Mouse (Mus musculus) common myeloid progenitor, adult 5-6 weeks (primary cell): ENCODE measurements around the gene Kif19a. TPM values are rescaled to one million over a fixed set of nuclear protein-coding genes. Genes with fewer than 3 reads are reported as not detected.

ENCODE experiments used
- ATAC-seq: replicated peaks from 2 replicates; pipeline ENCODE4 v1.8.0; 2016; ENCODE audit warnings: low read depth, mild to moderate bottlenecking, moderate TSS enrichment, inconsistent platforms; ENCODE audit not compliant: poor library complexity, severe bottlenecking
- total RNA-seq: library from RNA; stranded (forward); fragments of 200-1000, 187-1606 nt; gene quantifications from 2 replicates; pipeline ENCODE4 v1.2.3, GENCODE M21; 2017

Kif19a gene
- total RNA-seq, result not detected in 2 replicates

DNA sequence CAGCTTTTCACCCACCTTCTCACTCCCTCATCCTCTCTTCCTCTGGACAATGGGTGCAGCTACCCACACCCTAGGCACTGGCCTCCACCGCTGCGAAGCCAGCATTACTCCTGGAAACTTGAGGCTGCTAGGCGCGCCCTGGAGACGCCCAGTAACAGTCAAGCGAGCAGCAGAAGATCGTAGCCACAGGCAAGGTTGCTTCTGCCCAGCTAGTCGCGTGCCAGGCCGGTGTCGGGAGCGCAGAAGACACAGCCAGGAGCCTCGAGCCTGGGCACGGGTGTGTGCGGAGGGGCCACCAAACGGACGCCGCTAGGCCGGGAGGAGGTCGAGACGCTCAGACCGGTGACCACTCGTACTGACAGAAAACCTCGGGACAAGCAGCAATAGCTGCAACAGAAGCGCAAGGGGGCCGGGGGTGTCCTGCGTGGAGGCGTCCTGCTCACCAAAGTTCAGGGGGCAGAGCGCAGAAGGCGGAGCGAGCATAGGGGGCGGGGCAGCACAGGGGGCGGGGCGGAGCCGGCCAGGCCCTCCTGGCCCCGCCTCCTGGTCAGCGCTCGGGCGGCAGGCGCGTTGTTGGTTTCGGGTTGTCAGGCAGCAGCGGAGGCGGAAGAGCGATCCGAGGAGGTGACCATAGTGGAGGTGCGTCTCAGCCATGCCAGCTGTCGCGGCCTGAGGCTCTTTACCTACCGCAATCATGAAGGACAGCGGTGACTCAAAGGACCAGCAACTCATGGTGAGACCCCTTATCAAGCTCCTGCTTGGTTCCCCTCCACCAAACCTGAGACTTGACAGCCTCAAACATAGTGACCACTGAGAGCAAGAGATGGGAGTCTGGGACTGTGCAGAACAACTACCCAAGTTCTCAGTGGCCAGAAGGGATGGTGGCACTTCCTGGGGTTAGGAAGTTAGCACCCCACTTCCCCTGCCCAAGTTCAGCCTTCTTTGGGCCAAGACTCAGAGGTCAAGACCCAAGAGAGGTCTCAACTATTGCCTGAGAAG, at the start of gene Kif19a:
TSS of gene Kif19a (plus strand) at position 569 of the 999 bp plus-strand sequence.
- peak; percentile 84 for ATAC-seq

DNA sequence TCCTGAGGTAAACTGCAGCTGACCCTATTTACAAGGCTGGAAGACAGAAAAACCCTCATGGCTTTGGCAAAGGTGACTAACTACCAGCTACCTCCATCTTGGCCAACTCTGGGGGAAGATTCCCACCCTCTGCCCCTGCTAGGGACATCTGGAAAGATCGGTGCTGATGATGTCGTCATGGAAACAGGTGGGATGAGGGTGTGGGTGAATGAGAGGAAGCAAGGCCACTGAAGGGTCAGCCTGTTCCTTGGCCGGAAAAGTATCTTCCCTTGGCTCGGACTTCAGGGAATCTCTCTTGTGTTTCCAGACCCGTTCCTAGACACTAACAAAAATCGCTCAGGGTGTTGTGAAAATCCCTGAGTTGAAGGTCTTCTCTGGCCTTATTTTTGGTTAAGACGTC, 49.7 kb upstream of the Kif19a start:
- no peak for ATAC-seq

DNA sequence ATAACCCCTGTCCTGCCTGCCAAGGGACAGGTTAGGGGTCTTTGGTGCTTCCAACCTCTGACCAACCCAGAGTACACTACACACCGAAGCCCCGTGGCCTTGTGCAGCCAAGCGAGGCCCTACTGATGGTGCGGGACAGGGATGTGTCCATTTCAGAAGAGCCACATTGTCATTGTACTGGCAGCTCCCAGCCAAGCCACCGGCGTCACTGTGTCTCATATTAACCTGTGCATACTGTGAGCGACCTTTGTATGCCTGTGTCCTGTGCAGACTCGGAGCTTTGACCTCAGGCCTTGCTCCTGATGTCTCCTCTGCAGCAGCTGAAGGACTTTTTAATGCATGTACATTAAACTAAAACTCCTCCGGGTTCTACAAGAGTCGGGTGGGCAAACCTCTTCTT, 44.7 kb upstream of the Kif19a start:
- no peak for ATAC-seq

DNA sequence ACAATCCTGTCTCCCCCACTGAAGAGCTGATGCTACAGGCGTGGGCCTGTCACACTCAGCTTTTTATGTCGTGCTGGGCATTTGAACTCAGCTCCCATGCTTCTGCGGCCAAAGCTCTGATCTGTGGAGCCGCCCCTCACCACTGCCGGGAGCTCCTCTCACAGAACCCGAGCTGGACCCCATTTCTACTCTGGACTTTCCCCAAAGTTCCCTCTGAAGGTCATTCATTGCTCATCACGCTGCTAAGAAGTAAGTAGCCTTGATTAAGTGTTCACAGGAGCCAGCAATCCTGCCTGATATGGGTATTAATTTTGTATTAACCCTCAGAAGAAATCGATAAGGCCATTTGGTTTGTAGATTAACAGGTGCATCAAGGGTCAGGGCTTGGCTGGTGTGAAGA, 42.8 kb upstream of the Kif19a start:
- no peak for ATAC-seq

DNA sequence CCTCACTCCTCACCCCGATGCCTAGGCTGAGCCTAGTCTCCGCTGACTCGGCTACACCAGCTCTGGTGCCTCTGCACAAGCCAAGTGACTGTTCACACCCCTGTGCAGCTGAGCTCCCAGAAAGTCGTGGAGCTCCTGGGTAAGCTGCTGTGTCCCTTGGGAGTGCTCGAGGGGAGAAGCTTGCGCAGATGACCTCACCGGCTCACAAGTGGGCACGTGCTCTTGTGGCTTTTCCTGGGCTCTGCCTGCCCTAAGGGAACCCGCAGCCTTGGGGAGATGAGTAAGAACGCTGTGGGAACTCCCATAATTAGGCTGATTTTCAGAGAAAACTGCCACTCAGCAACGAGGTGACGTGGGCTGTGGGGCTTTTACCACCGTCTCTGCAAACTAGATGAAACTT, 42.2 kb upstream of the Kif19a start:
- ATAC-seq, result no peak

DNA sequence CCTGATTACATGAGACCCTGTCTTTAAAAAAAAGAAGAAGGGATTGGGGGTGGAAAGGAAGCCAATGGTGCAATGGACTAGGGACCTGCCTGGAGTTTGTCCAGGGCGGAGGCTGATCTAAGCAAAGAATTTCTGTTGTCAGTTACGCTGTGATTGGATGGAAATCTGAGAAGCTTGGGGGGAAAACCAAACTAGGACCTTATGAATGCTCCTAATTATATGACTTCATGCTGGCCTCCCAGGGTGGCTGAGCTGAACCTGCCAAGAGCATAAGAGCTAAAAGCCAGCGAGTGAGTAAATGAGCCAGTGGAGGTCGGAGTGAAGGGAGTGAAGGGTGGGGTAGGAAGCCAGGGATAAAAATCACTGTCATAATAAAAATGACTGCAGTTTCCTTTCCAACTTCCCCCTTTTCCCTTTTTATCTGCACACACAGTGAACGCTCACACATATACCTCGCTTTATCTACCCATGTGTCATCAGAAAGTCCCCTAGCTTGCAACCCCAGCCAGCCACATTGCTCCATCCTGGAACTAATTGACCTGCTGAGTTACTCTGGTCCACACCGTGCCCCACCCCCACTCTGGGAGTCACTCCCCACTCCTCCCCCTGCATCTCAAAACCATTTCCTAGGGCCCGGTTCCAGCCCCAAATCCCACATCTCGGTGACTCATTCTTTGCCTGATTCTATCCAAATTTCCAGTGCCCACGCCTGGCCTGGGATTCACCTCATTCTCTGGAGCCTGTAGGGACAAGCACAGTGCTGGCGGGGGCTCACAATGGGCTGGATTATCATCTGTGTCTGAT, 40.2 kb upstream of the Kif19a start:
- peak; percentile 31; the same call in 1 of the 2 replicates for ATAC-seq

DNA sequence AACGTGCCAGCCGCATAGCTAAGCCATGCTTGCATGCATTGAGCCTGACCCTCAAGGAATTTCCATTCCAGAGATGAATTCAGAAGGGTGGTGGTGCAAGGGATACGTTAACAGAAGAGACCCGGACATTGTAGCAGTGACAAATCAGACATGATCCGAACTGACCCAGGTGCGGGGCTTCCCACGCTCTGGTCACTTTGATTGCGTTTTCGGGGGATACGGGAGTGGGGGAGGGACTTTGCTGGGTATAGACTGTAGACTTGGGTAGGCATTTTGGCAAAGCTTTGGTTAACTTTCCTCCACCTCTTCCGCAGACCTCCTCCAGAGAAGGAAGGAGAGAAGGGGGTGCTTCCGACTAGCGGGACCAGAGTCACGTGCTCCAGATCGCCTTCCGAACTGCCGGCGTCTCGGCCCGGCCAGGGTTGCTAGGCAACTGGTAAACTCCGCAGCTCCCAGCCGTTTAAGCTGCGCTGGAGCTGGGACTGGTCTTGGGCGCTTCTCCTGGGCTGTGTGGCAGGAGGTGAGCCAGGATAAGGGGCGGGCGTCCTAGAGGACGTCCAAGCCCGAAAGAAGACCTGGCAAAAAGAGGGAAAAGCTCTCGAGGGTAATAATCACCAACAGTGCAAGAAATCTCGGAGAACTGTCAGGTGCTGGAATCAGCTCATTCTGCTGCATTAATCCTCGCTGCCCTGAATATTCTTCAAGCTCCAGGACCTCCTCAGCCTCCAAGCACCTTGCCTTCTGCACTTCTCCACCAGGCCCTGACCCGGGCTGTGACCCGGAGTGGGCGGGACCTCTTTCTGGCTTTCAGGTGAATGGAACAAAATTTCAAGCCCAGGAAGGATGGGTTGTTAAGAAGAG, 38.0 kb upstream of the Kif19a start, which contains the start of gene Dnaic2:
TSS of gene Dnaic2 (plus strand) at position 444 of the 861 bp plus-strand sequence.
- ATAC-seq, result peak; percentile 60

DNA sequence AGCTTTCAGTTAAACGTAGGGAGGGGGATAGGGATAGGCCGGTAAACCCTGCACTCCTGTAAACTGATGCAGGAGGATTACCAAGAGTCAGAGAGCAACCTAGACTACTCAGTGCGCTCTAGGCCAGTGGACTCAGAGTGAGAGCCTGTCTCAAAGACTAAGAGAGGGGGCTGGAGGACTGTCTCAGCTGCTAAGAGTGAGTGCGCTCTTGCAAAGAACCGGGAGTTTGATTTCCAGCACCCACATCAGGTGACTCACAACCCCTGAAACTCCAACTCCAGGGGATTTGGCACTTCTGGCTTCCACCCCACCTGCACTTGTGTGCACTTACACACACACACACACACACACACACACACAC, 37.4 kb upstream of the Kif19a start:
- ATAC-seq, result no peak

DNA sequence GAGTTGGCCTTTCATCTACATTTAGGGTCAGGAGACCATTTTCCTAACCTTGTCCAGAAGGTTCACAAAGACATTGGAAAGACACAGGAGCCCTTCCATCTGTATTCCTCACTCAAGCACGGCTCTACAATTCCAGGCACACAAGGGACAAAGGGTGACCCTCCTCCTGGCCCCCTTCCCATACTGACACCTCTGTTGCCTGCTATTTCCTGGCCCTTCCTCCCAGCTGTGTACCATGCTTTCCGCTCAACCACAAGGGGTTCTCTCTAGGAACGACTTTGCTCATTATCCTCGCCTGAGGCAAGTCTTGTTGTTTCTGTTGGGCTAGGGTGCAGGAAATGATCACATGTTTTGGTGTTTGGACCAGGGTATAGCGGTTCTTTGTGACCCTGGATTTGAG, 36.9 kb upstream of the Kif19a start:
- no peak for ATAC-seq

DNA sequence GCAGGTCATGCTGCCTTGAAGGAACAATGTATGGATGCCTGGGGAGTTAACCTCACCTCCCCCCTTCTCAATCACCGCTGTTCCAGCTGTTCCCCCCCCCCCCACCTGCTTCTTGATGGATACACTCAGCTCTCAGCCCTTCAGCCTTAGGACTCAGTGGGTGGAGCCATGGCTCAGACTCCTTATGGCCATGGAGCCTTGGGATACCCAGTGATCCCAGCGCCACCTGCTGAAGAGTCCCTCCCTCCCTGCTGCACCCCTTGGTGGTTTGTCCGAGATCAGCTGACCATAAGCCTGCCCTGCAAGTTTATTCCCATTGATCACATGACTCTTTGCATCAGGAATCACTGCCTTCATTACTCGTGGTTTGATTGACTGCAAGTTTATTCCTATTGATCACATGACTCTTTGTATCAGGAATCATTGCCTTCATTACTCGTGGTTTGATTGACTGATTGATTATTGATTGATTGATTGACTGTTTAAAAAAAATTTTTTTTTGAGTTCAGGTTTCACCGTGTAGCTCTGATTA, 35.3 kb upstream of the Kif19a start:
- no peak for ATAC-seq

DNA sequence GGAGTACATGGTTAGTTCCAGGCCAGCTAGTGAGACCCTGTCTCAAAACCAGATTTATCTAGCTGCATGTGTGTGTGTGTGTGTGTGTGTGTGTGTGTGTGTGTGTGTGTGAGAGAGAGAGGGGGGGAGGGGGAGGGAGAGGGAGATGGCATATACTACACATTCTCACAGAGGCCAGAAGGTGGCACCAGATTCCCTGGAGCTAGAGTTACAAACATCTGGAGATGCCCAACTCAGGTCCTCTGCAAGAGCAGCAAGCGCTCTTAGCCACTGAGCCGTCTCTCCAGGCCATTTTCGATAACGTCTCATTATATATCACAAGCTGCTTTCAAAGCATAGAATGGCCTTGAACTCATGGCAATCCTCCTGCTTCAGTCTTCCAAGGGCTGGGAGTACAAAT, 33.5 kb upstream of the Kif19a start:
- no peak for ATAC-seq

DNA sequence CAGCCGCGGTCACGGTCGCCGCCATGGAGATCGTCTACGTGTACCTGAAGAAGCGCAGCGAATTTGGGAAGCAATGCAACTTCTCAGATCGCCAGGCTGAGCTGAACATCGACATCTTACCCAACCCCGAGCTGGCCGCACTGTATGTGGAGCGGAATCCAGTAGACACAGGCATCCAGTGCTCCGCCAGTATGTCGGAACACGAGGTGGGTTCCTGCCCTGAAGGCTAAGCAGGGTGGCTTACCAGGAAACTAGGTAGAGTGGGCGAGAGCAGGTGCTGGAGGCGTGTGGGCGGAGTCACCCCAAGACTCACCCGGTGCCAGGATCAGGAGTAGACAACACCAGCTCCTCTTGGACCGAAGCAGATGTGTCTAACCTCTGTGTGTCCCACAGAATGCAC, 32.3 kb upstream of the Kif19a start:
- ATAC-seq, result no peak

DNA sequence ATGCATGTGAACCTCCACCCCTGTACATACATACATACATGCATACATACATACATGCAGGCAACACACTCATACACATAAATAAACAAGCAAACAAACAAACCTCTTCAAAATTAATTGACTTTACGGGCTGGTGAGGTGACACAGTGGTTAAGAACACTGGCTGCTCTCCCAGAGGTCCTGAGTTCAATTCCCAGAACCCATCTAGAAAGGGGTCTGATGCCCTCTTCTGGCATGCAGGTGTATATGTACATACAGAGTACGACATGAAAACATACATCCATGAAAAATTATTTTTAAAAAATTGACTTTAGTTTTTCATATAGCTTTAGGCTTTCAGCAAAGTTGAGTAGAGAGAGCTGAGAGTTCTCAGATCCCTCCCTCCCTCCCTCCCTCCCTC, 29.1 kb upstream of the Kif19a start:
- ATAC-seq, result no peak

DNA sequence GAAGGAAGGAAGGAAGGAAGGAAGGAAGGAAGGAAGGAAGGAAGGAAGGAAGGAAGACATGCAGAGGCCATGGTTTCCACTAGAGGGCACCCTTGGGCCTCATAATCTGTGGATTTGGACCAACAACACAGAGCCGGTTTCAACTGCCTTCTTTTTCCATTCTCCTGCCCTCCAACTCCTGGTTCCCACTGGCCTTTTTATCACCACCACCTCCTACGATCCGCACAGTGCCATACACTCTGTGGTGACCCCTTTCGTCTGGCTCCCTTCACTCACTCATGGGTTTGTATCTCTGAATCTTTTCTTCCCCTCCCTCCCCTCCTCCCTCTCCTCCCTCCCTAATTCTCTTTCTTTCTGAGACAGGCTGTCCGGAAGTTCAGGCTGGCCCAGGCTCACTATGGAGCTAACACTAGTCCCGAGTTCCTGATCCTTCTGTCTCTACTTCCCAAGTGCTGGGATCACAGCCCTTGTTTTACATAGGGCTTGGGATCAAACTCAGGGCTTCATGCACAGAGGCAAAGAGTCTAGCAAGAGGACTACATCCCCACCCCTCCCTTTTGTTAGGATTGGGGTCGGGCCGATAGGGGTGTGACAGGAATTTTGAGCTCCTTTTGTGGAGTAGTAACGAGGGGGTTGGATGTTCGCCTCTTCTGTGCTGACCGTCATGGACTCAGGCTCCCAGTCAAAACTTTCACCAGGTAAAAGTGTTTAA, 28.1 kb upstream of the Kif19a start:
- no peak for ATAC-seq

DNA sequence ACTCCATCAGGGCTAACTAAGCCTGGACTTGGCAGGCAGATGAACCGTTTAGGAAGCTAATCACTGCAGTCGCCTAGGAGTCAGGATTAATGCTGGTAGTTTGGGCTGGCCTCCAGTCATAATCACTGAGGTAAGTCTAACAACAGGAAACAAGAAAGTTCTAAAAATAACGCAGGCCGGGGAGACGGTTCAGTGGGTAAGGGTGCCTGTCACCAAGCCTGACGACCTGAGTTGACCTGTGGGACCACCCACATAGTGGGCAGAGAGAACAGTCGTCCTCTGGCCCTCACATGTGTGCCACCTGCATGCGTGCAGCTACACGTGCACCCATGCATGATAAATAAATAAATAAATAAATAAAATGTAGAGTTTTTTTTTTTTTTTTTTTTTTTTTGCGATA, 24.6 kb upstream of the Kif19a start:
- ATAC-seq, result no peak

DNA sequence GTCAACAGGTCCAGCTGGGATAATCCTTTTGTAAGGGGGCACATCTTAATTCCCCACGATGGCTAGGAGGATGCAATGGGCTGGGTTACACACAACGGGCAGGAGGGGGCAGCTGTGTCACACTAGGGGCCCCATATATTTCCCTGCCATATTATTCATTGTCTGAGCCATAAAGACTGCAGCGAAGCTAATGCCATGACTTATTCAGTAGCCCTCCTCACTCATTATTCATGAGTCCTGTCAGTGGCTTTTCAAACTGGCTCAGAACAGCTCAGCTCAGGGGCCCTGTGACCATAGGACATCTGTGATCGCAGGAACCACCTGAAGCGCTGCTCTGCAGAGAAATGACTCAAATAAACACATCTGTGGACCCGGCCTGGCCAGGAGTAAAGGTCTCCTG, 23.7 kb upstream of the Kif19a start:
- ATAC-seq, result no peak

DNA sequence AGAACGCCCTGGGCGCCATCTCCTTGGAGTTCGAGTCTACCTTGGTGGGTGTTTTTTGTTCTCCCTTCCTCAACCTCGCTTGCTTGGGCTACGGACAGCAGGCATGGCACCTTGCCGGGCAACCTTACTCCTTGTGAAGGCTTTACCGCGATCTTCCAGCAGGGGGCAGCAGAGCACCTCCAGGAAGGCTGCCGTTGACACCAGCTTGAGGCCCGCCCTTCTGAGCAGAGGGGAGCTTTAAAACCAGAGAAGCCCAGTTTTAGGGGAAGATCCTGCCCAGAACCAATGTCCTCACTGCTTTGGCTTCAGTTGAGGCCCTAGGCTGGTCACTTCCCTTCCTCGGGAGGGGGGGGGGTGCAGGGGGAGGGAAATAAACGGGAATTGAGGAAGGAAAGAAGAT, 20.1 kb upstream of the Kif19a start:
- peak; percentile 97 for ATAC-seq

DNA sequence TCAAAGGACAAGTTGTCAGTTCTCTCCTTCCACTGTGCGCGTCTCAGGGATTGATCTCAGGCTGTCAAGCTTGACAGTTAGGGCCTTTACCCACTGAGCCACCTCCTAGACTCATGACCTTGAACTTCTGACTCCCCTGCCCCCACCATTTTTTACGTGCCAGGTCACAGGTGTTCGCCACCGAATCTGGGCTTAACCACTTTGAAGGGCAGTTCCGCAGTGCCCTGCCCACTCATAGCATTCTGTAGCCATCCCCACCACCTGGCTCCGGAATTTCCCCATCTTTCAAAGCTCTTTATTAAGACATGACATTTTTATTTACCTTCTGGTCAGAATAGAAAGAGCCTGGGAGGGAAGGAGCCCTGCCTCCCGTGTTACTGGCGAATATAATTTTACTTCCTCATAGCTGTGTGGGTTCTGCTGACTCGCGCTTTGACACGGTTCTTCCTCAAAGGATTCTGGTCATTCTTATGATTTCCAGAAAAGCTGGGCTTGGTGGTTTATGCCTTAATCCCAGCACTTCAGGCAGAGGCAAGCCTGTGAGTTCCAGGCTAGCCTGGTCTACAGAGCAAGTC, 17.5 kb upstream of the Kif19a start:
- peak; percentile 39; the same call in 1 of the 2 replicates for ATAC-seq

DNA sequence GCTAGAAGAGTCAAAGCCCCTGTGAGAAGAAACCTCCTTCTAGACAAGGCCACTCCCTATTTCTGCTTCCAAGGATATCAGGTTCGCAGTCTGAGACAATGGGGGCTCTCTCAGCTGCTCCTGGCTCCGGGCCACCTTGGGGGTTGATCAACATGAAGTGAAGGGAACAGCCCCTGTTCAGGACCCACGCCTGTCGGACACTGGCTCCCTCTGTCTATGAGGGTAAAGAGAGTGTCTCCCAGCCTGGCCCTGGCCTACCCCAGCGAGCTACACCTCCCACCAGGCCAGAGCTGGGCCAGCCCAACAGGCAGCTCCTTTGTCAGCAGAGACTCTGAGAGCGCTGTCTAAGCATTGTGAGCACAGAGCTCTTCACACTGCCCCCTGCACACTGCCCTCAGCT, 4.7 kb downstream of the Kif19a start:
- ATAC-seq, result no peak
